Mouse (Mus musculus): ENCODE measurements around the gene Gnai2. TPM values are rescaled to one million over a fixed set of nuclear protein-coding genes. Genes with fewer than 3 reads are reported as not detected.
A peak's percentile ranks its signal among the peaks of the same experiment; 100 is the strongest.

Gnai2 gene
- polyA plus RNA-seq, 1 experiment from 2014 or later = 350 TPM

- H3K4me2 ChIP-seq = peak overlapping the region; percentile 37
- peaks cover 51% of the 10 kb centered on the region for H3K4me1 ChIP-seq (replicated peaks)
- H3K9ac ChIP-seq = peak overlapping the region; percentile 35; the same call in 1 of the 2 replicates
- H3K27me3 ChIP-seq = no peaks in the 10 kb centered on the region
- H3K36me3 ChIP-seq = no peaks in the 10 kb centered on the region
- peak overlapping the region; percentile 81 for H3K27ac ChIP-seq (replicated peaks)
- peak; percentile 17 for ATAC-seq (ENCODE audit: low read depth)
- WGBS = 13% methylated on average over 7 of the region's 7 CpGs
- no peak overlapping the region for H3K4me3 ChIP-seq
- no peaks in the 10 kb centered on the region for H3K9me3 ChIP-seq
Observed at GRCm38 (mm10) chr9:107637070-107637469, 1.9 kb upstream of the Gnai2 start.

GRCm38 (mm10) chr9:107634406-107635278, 525 bp downstream of the Gnai2 start:
- Histone ChIP-seq H3K9ac (peak overlapping the region; percentile 96), H3K4me2 (peak overlapping the region; percentile 99), H3K27ac (replicated peaks) (peak overlapping the region; percentile 98), H3K27me3 (no peaks in the 10 kb centered on the region), H3K36me3 (no peaks in the 10 kb centered on the region), H3K9me3 (no peaks in the 10 kb centered on the region), H3K4me1 (replicated peaks) (peaks cover 75% of the 10 kb centered on the region), H3K4me3 (peak overlapping the region; percentile 85)
- under 1% methylated on average over 35 of the region's 35 CpGs for WGBS
- ATAC-seq (ENCODE audit: low read depth) = no peak

- ATAC-seq (ENCODE audit: low read depth) = no peak
- no peaks in the 10 kb centered on the region for H3K9me3 ChIP-seq
- no peaks in the 10 kb centered on the region for H3K27me3 ChIP-seq
- peak overlapping the region; percentile 96 for H3K9ac ChIP-seq
- H3K4me1 ChIP-seq (replicated peaks) = peaks cover 83% of the 10 kb centered on the region
- no peaks in the 10 kb centered on the region for H3K36me3 ChIP-seq
- WGBS = 1% methylated on average over 15 of the region's 15 CpGs
- H3K4me3 ChIP-seq = peak overlapping the region; percentile 85
- H3K27ac ChIP-seq (replicated peaks) = peak overlapping the region; percentile 98
- H3K4me2 ChIP-seq = peak overlapping the region; percentile 99
Observed at GRCm38 (mm10) chr9:107633661-107634405, 1.3 kb downstream of the Gnai2 start.

- ATAC-seq (ENCODE audit: low read depth) = no peak
- peak overlapping the region; percentile 98 for H3K27ac ChIP-seq (replicated peaks)
- H3K4me3 ChIP-seq = peak overlapping the region; percentile 85
- no peaks in the 10 kb centered on the region for H3K27me3 ChIP-seq
- H3K4me2 ChIP-seq = peak overlapping the region; percentile 99
- no peaks in the 10 kb centered on the region for H3K9me3 ChIP-seq
- H3K9ac ChIP-seq = peak overlapping the region; percentile 96
- H3K36me3 ChIP-seq = no peaks in the 10 kb centered on the region
- WGBS = 2% methylated on average over 33 of the region's 33 CpGs
- H3K4me1 ChIP-seq (replicated peaks) = peaks cover 90% of the 10 kb centered on the region
Observed at GRCm38 (mm10) chr9:107633091-107633660, 2.0 kb downstream of the Gnai2 start.

- no peaks in the 10 kb centered on the region for H3K27me3 ChIP-seq
- peak overlapping the region; percentile 96 for H3K9ac ChIP-seq
- peaks cover 92% of the 10 kb centered on the region for H3K4me1 ChIP-seq (replicated peaks)
- H3K27ac ChIP-seq (replicated peaks) = peak overlapping the region; percentile 98
- 24% methylated on average over 6 of the region's 6 CpGs for WGBS
- H3K4me3 ChIP-seq = peak overlapping the region; percentile 85
- ATAC-seq (ENCODE audit: low read depth) = no peak
- H3K36me3 ChIP-seq = no peaks in the 10 kb centered on the region
- H3K4me2 ChIP-seq = peak overlapping the region; percentile 99
- H3K9me3 ChIP-seq = no peaks in the 10 kb centered on the region
Observed at GRCm38 (mm10) chr9:107632478-107632877, 2.7 kb downstream of the Gnai2 start.

GRCm38 (mm10) chr9:107631861-107632260, 3.3 kb downstream of the Gnai2 start:
- Histone ChIP-seq H3K4me2 (peak overlapping the region; percentile 99), H3K4me3 (peak overlapping the region; percentile 85), H3K27me3 (no peaks in the 10 kb centered on the region), H3K36me3 (no peaks in the 10 kb centered on the region), H3K9me3 (no peaks in the 10 kb centered on the region), H3K27ac (replicated peaks) (peak overlapping the region; percentile 98), H3K9ac (peak overlapping the region; percentile 96), H3K4me1 (replicated peaks) (peaks cover 92% of the 10 kb centered on the region)
- no peak for ATAC-seq (ENCODE audit: low read depth)
- WGBS = 70% methylated on average over 8 of the region's 8 CpGs

- no peak for ATAC-seq (ENCODE audit: low read depth)
Observed at GRCm38 (mm10) chr9:107631311-107631826, 3.8 kb downstream of the Gnai2 start.

GRCm38 (mm10) chr9:107630576-107630975, 4.6 kb downstream of the Gnai2 start:
- peaks cover 93% of the 10 kb centered on the region for H3K4me1 ChIP-seq (replicated peaks)
- peak; percentile 21 for ATAC-seq (ENCODE audit: low read depth)
- 3% methylated on average over 4 of the region's 4 CpGs for WGBS
- peak overlapping the region; percentile 99 for H3K4me2 ChIP-seq
- no peaks in the 10 kb centered on the region for H3K9me3 ChIP-seq
- peaks cover 2% of the 10 kb centered on the region; the same call in 1 of the 2 replicates for H3K36me3 ChIP-seq
- H3K9ac ChIP-seq = peak overlapping the region; percentile 96
- no peaks in the 10 kb centered on the region for H3K27me3 ChIP-seq
- peak overlapping the region; percentile 98 for H3K27ac ChIP-seq (replicated peaks)
- H3K4me3 ChIP-seq = peak overlapping the region; percentile 85

More at GRCm38 (mm10) chr9:107631311-107631826, 3.8 kb downstream of the Gnai2 start:
- WGBS = 32% methylated on average over 9 of the region's 9 CpGs
- peak overlapping the region; percentile 96 for H3K9ac ChIP-seq
- peak overlapping the region; percentile 99 for H3K4me2 ChIP-seq
- no peaks in the 10 kb centered on the region for H3K36me3 ChIP-seq
- no peaks in the 10 kb centered on the region for H3K27me3 ChIP-seq
- H3K4me1 ChIP-seq (replicated peaks) = peaks cover 93% of the 10 kb centered on the region
- no peaks in the 10 kb centered on the region for H3K9me3 ChIP-seq
- peak overlapping the region; percentile 98 for H3K27ac ChIP-seq (replicated peaks)
- H3K4me3 ChIP-seq = peak overlapping the region; percentile 85

GRCm38 (mm10) chr9:107629901-107630425, 5.2 kb downstream of the Gnai2 start:
- peaks cover 97% of the 10 kb centered on the region for H3K4me1 ChIP-seq (replicated peaks)
- H3K27ac ChIP-seq (replicated peaks) = peak overlapping the region; percentile 98
- H3K4me3 ChIP-seq = peak overlapping the region; percentile 85
- peak; percentile 5 for ATAC-seq (ENCODE audit: low read depth)
- H3K9me3 ChIP-seq = no peaks in the 10 kb centered on the region
- peak overlapping the region; percentile 99 for H3K4me2 ChIP-seq
- H3K9ac ChIP-seq = peak overlapping the region; percentile 96
- H3K36me3 ChIP-seq = peaks cover 4% of the 10 kb centered on the region; the same call in 1 of the 2 replicates
- no peaks in the 10 kb centered on the region for H3K27me3 ChIP-seq
- WGBS = 6% methylated on average over 14 of the region's 14 CpGs

- Histone ChIP-seq H3K4me2 (peak overlapping the region; percentile 99), H3K27ac (replicated peaks) (peak overlapping the region; percentile 98), H3K9me3 (no peaks in the 10 kb centered on the region), H3K4me3 (peak overlapping the region; percentile 85; the same call in 1 of the 2 replicates), H3K4me1 (replicated peaks) (peaks cover 98% of the 10 kb centered on the region), H3K27me3 (no peaks in the 10 kb centered on the region), H3K36me3 (peaks cover 4% of the 10 kb centered on the region; the same call in 1 of the 2 replicates), H3K9ac (peak overlapping the region; percentile 96)
- ATAC-seq (ENCODE audit: low read depth) = no peak
- 16% methylated on average over 4 of the region's 4 CpGs for whole genome bisulfite sequencing
Observed at GRCm38 (mm10) chr9:107629411-107629730, 5.8 kb downstream of the Gnai2 start.

GRCm38 (mm10) chr9:107628721-107629410, 6.3 kb downstream of the Gnai2 start:
- Histone ChIP-seq H3K4me1 (replicated peaks) (peaks cover 98% of the 10 kb centered on the region), H3K27me3 (no peaks in the 10 kb centered on the region), H3K4me2 (peak overlapping the region; percentile 99), H3K36me3 (peaks cover 4% of the 10 kb centered on the region; the same call in 1 of the 2 replicates), H3K4me3 (no peak overlapping the region), H3K9me3 (no peaks in the 10 kb centered on the region), H3K27ac (replicated peaks) (peak overlapping the region; percentile 98), H3K9ac (peak overlapping the region; percentile 96)
- WGBS = 44% methylated on average over 14 of the region's 15 CpGs
- no peak for ATAC-seq (ENCODE audit: low read depth)

Measured in neural tube, embryonic 13.5 days (tissue).